Mouse (Mus musculus): ENCODE results near the gene Ssbp4.

Gene Ssbp4

DNA sequence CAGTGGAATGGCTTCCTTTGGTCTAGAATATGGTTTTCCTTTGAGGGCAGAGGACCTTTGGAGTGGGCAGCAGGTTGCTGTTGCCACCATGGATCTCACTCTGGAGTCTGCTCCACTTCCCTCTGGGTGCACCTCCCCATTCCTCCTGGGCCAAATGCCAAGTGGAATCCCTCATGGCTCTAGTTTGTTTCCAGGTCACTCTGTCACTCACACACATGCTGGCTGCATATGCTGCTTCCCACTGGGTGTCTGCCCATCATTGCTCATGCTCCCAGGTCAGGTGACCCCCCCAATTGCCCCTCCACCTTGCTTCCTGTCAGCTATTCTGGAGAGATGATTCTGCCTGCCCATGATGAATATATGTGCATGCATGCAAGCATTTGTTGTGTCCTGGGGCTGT, 54.9 kb downstream of the Ssbp4 start:
- no peak for DNase-seq (ENCODE audit: low spot score in 2 of 2)

DNA sequence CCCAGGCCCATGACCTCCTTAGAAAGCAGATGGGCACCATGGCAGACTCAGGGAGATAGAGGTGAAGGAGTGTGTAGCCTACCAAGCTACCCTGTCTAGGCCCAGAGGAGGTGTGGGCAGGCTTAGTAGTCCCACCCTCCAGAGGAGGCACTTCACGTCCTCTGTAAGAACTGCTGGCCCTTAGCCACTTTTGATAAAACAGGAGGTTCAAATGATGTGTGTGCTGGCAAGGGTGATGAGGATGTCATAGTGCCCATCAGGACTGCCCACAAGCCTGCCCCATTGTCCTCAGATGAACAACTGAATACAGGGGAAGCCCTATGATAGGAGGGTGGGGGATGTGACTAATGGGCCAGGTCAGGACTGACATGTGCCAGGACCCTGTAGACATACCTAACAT, 55.8 kb downstream of the Ssbp4 start:
- DNase-seq (ENCODE audit: low spot score in 2 of 2): no peak

DNA sequence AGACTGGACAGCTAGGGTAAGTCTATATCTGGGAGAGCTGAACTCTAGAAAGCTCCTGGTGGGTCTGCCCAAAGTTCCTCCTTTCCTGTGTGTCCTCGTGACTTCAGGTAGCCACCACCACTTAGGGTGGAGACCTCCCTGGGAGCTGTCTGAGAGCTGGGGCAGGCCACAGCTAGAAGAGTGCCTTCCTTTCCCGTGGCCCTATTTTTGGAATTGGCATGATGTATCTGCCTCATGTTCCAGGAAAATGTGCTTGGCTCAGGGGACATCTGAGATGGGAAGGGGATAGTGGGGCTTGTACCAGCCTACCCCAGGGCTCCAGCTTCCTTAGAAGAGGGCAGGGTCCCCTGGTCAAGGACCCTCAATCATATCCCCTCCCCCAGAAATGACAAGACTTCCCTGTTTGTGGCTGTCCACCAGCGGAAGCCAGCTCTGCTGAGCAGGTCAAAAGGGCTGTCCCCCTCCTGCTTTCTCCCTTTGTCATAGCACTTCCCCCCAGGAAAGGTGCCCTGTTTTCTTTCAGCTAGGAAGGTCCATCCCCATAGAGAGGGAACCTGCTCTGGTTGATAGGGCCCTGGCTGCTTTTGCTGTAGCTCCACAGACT, 57.0 kb downstream of the Ssbp4 start:
- no peak for DNase-seq (ENCODE audit: low spot score in 2 of 2)

DNA sequence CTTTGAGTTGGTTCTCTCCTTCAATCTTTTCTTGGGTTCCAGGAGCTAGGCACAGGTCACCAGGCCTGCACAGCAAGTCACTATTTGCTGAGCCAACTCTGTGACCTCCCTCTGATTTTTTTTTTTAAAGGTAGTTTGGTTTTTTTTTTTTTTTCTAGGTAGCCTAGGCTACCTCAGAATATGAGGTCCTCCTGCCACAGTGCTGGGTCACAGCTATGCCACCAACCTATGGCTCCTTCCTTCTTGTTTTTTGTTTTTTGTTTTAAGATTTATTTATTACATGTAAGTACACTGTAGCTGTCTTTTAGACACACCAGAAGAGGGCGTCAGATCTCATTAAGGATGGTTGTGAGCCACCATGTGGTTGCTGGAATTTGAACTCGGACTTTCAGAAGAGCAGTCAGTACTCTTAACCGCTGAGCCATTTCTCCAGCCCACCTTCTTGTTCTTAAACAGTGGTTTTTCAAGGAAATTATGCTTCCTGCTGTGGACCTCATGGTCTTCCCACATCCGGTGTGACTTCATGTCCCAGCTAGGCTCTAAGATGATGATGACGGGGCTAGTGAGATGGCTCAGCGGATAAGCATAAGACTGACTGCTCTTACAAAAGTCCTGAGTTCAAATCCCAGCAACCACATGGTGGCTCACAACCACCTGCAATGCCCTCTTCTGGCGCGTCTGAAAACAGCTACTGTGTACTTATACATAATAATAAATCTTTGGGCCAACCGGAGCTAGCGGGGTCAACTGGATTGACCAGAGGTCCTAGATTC, 59.1 kb downstream of the Ssbp4 start:
- no peak for DNase-seq (ENCODE audit: low spot score in 2 of 2)

DNA sequence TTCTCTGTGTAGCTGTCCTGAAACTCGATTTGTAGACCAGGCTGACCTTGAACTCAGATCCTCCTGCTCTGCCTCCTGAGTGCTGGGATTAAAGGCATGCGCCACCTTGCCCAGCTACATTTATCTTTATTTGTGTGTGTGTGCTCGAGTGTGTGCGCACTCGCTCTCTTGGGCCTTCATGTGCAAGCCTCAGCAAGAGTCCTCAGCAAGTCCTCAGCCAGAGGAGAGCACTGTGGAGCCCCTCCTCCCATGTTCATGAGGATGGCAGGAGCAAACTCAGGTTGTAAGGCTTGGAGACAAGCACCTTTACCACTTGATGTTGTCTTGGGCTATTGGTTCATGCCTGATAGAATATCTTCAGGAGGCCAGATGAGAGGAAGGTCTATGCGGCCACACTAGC, 60.9 kb downstream of the Ssbp4 start:
- DNase-seq (ENCODE audit: low spot score in 2 of 2): no peak

All from right cerebral cortex, adult 2 months (tissue).